ENCODE assay signal across 8 mouse cellular contexts in genomic region chr11:79589317-79590075, GRCm38 (mm10). TPM values are rescaled to one million over a fixed set of nuclear protein-coding genes. Genes with fewer than 3 reads are reported as not detected.
A peak's percentile ranks its signal among the peaks of the same experiment; 100 is the strongest.
DNase-seq lines count a peak whose midpoint lies in the region; ATAC-seq and TF ChIP-seq lines count a peak whose summit lies in the region.

No protein-coding gene starts in this region.

- H3K4me1 ChIP-seq in midbrain, embryonic 14.5 days (ENCODE audit: control insufficient read depth, insufficient read depth, low read length) = peaks cover 28% of the 10 kb centered on the region
- peaks cover 23% of the 10 kb centered on the region for H3K4me1 ChIP-seq in midbrain, embryonic 11.5 days (ENCODE audit: control insufficient read depth, insufficient read depth, low read length)
- H3K4me1 ChIP-seq in cortical plate, adult 2 months (ENCODE audit: control insufficient read depth, insufficient read depth, low read length) = peaks cover 5% of the 10 kb centered on the region; the same call in 1 of the 2 replicates
- peaks cover 10% of the 10 kb centered on the region for H3K4me1 ChIP-seq in heart, embryonic 12.5 days (replicated peaks)
- peaks cover 9% of the 10 kb centered on the region; the same call in 1 of the 2 replicates for H3K4me1 ChIP-seq in kidney, embryonic 14.5 days (ENCODE audit: control insufficient read depth, insufficient read depth, low read length)

- H3K9ac ChIP-seq in midbrain, embryonic 14.5 days (replicated peaks; ENCODE audit: low read length) = no peak overlapping the region
- no peak overlapping the region for H3K9ac ChIP-seq in midbrain, embryonic 11.5 days (ENCODE audit: low read length)
- no peak overlapping the region for H3K9ac ChIP-seq in heart, embryonic 12.5 days
- H3K9ac ChIP-seq in kidney, embryonic 14.5 days (ENCODE audit: low read depth, low read length) = no peak overlapping the region

- no peak for ATAC-seq in midbrain, embryonic 14.5 days (ENCODE audit: low FRiP score, low TSS enrichment)
- no peak for ATAC-seq in midbrain, embryonic 11.5 days (ENCODE audit: low FRiP score)
- ATAC-seq in heart, embryonic 12.5 days (ENCODE audit: insufficient number of reproducible peaks, low FRiP score) = no peak
- no peak for ATAC-seq in kidney, embryonic 14.5 days (ENCODE audit: low FRiP score, low TSS enrichment)

- no peaks in the 10 kb centered on the region for H3K36me3 ChIP-seq in midbrain, embryonic 14.5 days (ENCODE audit: control insufficient read depth, insufficient read depth, low read length)
- H3K36me3 ChIP-seq in midbrain, embryonic 11.5 days (ENCODE audit: control insufficient read depth, insufficient read depth, low read length) = no peaks in the 10 kb centered on the region
- no peaks in the 10 kb centered on the region for H3K36me3 ChIP-seq in heart, embryonic 12.5 days
- H3K36me3 ChIP-seq in kidney, embryonic 14.5 days (ENCODE audit: control insufficient read depth, insufficient read depth, low read length) = no peaks in the 10 kb centered on the region

- intact Hi-C loops in gastrocnemius, adult 2 months (cut with DNase I) = no loop called here

- H3K27me3 ChIP-seq in midbrain, embryonic 14.5 days (ENCODE audit: control insufficient read depth, insufficient read depth, low read length) = no peaks in the 10 kb centered on the region
- peaks cover 6% of the 10 kb centered on the region; the same call in 1 of the 2 replicates for H3K27me3 ChIP-seq in midbrain, embryonic 11.5 days (ENCODE audit: control insufficient read depth, insufficient read depth, low read length)
- peaks cover 73% of the 10 kb centered on the region for H3K27me3 ChIP-seq in heart, embryonic 12.5 days (replicated peaks)
- H3K27me3 ChIP-seq in kidney, embryonic 14.5 days (ENCODE audit: control insufficient read depth, insufficient read depth, low read length) = peaks cover 45% of the 10 kb centered on the region

- WGBS in midbrain, embryonic 14.5 days = 52% methylated on average over 14 of the region's 14 CpGs
- 47% methylated on average over 14 of the region's 14 CpGs for WGBS in midbrain, embryonic 11.5 days
- whole genome bisulfite sequencing in heart, embryonic 12.5 days = 43% methylated on average over 14 of the region's 14 CpGs
- WGBS in kidney, embryonic 14.5 days = 55% methylated on average over 14 of the region's 14 CpGs

- no peak overlapping the region for H3K4me2 ChIP-seq in midbrain, embryonic 14.5 days (ENCODE audit: low read length)
- H3K4me2 ChIP-seq in midbrain, embryonic 11.5 days = no peak overlapping the region
- no peak overlapping the region for H3K4me2 ChIP-seq in heart, embryonic 12.5 days
- H3K4me2 ChIP-seq in kidney, embryonic 14.5 days (replicated peaks; ENCODE audit: low read depth, low read length) = no peak overlapping the region

- no peak overlapping the region for H3K27ac ChIP-seq in gastrocnemius, adult 2 months
- H3K27ac ChIP-seq in midbrain, embryonic 14.5 days (replicated peaks; ENCODE audit: low read depth, low read length) = no peak overlapping the region
- no peak overlapping the region for H3K27ac ChIP-seq in midbrain, embryonic 11.5 days (ENCODE audit: low read depth, low read length)
- no peak overlapping the region for H3K27ac ChIP-seq in cortical plate, adult 2 months (ENCODE audit: insufficient read depth, low read length)
- H3K27ac ChIP-seq in heart, embryonic 12.5 days (ENCODE audit: poor library complexity, severe bottlenecking) = no peak overlapping the region
- H3K27ac ChIP-seq in kidney, embryonic 14.5 days (ENCODE audit: low read depth, low read length) = no peak overlapping the region

- no peaks in the 10 kb centered on the region for H3K9me3 ChIP-seq in midbrain, embryonic 14.5 days (ENCODE audit: control insufficient read depth, low read length)
- no peaks in the 10 kb centered on the region for H3K9me3 ChIP-seq in midbrain, embryonic 11.5 days (ENCODE audit: control insufficient read depth, low read length)
- H3K9me3 ChIP-seq in heart, embryonic 12.5 days (replicated peaks) = no peaks in the 10 kb centered on the region
- H3K9me3 ChIP-seq in kidney, embryonic 14.5 days (ENCODE audit: control insufficient read depth, low read length) = no peaks in the 10 kb centered on the region

- TF ChIP-seq CTCF in gastrocnemius, adult 2 months (IDR thresholded peaks at IDR 0.05) = peak; percentile 5; the same call in 1 of the 2 replicates
- peak; percentile 50; the same call in 1 of the 2 replicates for TF ChIP-seq CTCF in cortical plate, adult 2 months (IDR thresholded peaks at IDR 0.05; ENCODE audit: extremely low read depth, insufficient read depth, low read length)

- no peak for TF ChIP-seq POLR2A in cortical plate, adult 2 months (IDR thresholded peaks at IDR 0.05; ENCODE audit: extremely low read depth, insufficient read depth, low read length)

- no peak overlapping the region for H3K4me3 ChIP-seq in gastrocnemius, adult 2 months
- H3K4me3 ChIP-seq in midbrain, embryonic 14.5 days (replicated peaks; ENCODE audit: low read depth, low read length) = no peak overlapping the region
- H3K4me3 ChIP-seq in midbrain, embryonic 11.5 days (ENCODE audit: low read depth, low read length) = no peak overlapping the region
- H3K4me3 ChIP-seq in cortical plate, adult 2 months (ENCODE audit: insufficient read depth, low read length) = no peak overlapping the region
- no peak overlapping the region for H3K4me3 ChIP-seq in heart, embryonic 12.5 days
- no peak overlapping the region for H3K4me3 ChIP-seq in kidney, embryonic 14.5 days (ENCODE audit: low read length)

- no peak for DNase-seq in gastrocnemius, adult 2 months
- DNase-seq in gastrocnemius, postnatal 10 days = no peak
- DNase-seq in midbrain, embryonic 14.5 days = peak; percentile 48
- no peak for DNase-seq in midbrain, embryonic 11.5 days (ENCODE audit: low spot score, missing footprints)
- peak; percentile 38 to 71 for DNase-seq in thymus, postnatal 10 days (ENCODE audit: low spot score in 2 of 2)

RNA-seq across cellular contexts. Expression of gene Rab11fip4, which starts 1.5 kb away (rescaled TPM):
- under 1 TPM; 0.20 to 0.67 TPM for total RNA-seq in gastrocnemius, adult 2 months (2021)
- total RNA-seq in gastrocnemius, postnatal 10 days (2021) = 1 to 10 TPM in 1 of 2 experiments, under 1 TPM in 1; 0.80 to 1.6 TPM
- polyA plus RNA-seq in midbrain, embryonic 14.5 days (2014; fragmentation: Nextera tagmentation; extraction: Ambion mirVana) = 22.0 and 24.4 TPM in 2 replicates
- 13.5 and 14.1 TPM in 2 replicates for polyA plus RNA-seq in midbrain, embryonic 11.5 days (2014; fragmentation: Nextera tagmentation; extraction: Ambion mirVana)
- 135 and 141 TPM in 2 replicates for polyA plus RNA-seq in cortical plate, adult 2 months (2012; rRNA removed)
- polyA plus RNA-seq in heart, embryonic 12.5 days (2016; fragmentation: Nextera tagmentation; extraction: Ambion mirVana) = 0.63 and 0.77 TPM in 2 replicates
- polyA plus RNA-seq in kidney, embryonic 14.5 days (2014; fragmentation: Nextera tagmentation; extraction: Ambion mirVana) = 4.8 and 7.1 TPM in 2 replicates

RNA-seq across cellular contexts. Expression of gene Evi2a, which starts 59.1 kb away (rescaled TPM):
- total RNA-seq in gastrocnemius, adult 2 months (2021) = 1 to 10 TPM; 3.9 to 4.0 TPM
- total RNA-seq in gastrocnemius, postnatal 10 days (2021) = 1 to 10 TPM; 2.4 to 4.3 TPM
- polyA plus RNA-seq in midbrain, embryonic 14.5 days (2014; fragmentation: Nextera tagmentation; extraction: Ambion mirVana) = 2.9 and 4.8 TPM in 2 replicates
- polyA plus RNA-seq in midbrain, embryonic 11.5 days (2014; fragmentation: Nextera tagmentation; extraction: Ambion mirVana) = 3.0 and 4.6 TPM in 2 replicates
- polyA plus RNA-seq in cortical plate, adult 2 months (2012; rRNA removed) = 45.1 and 55.6 TPM in 2 replicates
- polyA plus RNA-seq in heart, embryonic 12.5 days (2016; fragmentation: Nextera tagmentation; extraction: Ambion mirVana) = 1.1 and 1.7 TPM in 2 replicates
- 2.9 and 3.2 TPM in 2 replicates for polyA plus RNA-seq in kidney, embryonic 14.5 days (2014; fragmentation: Nextera tagmentation; extraction: Ambion mirVana)

RNA-seq across cellular contexts. Expression of gene Evi2, which starts 59.1 kb away (rescaled TPM):
- not detected for total RNA-seq in gastrocnemius, adult 2 months (2021)
- total RNA-seq in gastrocnemius, postnatal 10 days (2021) = under 1 TPM in 1 of 2 experiments, not detected in 1; 0.20 TPM
- 1.1 TPM in 2 replicates for polyA plus RNA-seq in midbrain, embryonic 14.5 days (2014; fragmentation: Nextera tagmentation; extraction: Ambion mirVana)
- 0.83 and 0.84 TPM in 2 replicates for polyA plus RNA-seq in midbrain, embryonic 11.5 days (2014; fragmentation: Nextera tagmentation; extraction: Ambion mirVana)
- 0.09 and 0.10 TPM in 2 replicates for polyA plus RNA-seq in cortical plate, adult 2 months (2012; rRNA removed)
- 0.55 and 0.64 TPM in 2 replicates for polyA plus RNA-seq in heart, embryonic 12.5 days (2016; fragmentation: Nextera tagmentation; extraction: Ambion mirVana)
- polyA plus RNA-seq in kidney, embryonic 14.5 days (2014; fragmentation: Nextera tagmentation; extraction: Ambion mirVana) = 1.2 and 1.7 TPM in 2 replicates

Comparison
In these comparisons a context has a peak if more than half of its experiments do, and no peak if none do; other contexts are left out.
1. DNase-seq: peak in midbrain, embryonic 14.5 days (single experiment) and thymus, postnatal 10 days (2 of 2); none in gastrocnemius, adult 2 months (single experiment), gastrocnemius, postnatal 10 days (single experiment) and midbrain, embryonic 11.5 days (single experiment).